ENCODE assay signal across 9 mouse cellular contexts in the genomic region with DNA sequence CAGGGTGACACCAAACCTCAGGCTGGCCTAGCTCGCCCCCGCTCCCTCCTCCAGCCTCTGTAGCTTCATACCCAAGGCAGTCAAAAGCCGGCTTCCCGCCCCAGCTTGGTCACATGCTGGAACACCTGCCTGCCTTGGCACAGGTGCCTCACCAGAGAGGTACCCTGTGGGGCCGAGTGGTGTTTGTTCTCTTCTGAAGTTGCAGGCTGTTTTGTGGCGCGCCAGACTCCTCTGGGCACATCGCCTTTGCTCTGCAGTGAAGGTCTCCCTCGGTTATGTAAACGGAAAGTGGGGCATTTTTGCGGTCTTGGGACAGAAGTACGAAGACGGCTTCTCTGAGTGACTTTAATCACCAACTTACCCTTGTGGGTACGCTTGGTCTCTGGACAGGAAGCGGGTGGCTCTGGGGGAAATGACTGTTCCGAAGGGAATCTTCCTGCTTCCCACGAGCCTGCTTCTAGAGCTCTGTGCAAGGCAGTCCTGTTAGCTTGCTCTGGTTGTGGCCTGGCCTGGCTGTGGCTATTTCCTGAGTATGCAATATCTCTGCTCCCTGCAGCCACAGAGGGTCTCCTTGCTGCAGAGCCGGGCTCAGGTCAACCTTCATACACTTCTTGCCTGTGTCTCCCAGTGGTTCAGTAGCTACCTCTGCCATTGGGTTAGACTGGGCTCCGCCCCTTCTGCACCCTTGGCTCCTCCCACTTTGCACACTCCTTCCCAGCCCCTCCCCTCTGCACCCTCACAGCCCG. TPM values are rescaled to one million over a fixed set of nuclear protein-coding genes. Genes with fewer than 3 reads are reported as not detected.
DNase-seq lines count a peak whose midpoint lies in the region; ATAC-seq lines count a peak whose summit lies in the region.
"Had no signal": no experiment of that assay in that cellular context is flagged by ENCODE, and none has a peak within 500 bp of the region (broad histone marks: within the 10 kb centered on the region; RNA-seq: fewer than 3 reads in every experiment).

No protein-coding gene starts in this region.

- H3K9me3 ChIP-seq in heart, embryonic 13.5 days, result no peaks in the 10 kb centered on the region
- H3K9me3 ChIP-seq in liver, embryonic 12.5 days (replicated peaks), result no peaks in the 10 kb centered on the region

- intact Hi-C loops in heart, postnatal 36 days (cut with DNase I), result no loop called here

- H3K27me3 ChIP-seq in heart, embryonic 13.5 days (replicated peaks), result no peaks in the 10 kb centered on the region
- H3K27me3 ChIP-seq in liver, embryonic 12.5 days (replicated peaks), result 0 out of 2 replicates have a peak, but pooled peaks cover 8% of the 10 kb centered on the region

- 0 out of 2 replicates have a peak overlapping the region, but pooled peaks have one; percentile 18 for H3K4me2 ChIP-seq in heart, embryonic 13.5 days
- H3K4me2 ChIP-seq in liver, embryonic 12.5 days, result peak overlapping the region; percentile 51

- 62% methylated on average over 20 of the region's 20 CpGs for WGBS in heart, embryonic 13.5 days
- 12% methylated on average over 20 of the region's 20 CpGs for WGBS in liver, embryonic 12.5 days (ENCODE audit: insufficient replicate concordance)

- H3K9ac ChIP-seq in heart, embryonic 13.5 days, result no peak overlapping the region
- no peak overlapping the region for H3K9ac ChIP-seq in liver, embryonic 12.5 days

- H3K36me3 ChIP-seq in heart, embryonic 13.5 days, result no peaks in the 10 kb centered on the region
- H3K36me3 ChIP-seq in liver, embryonic 12.5 days, result no peaks in the 10 kb centered on the region

- DNase-seq in heart, postnatal 36 days, result no peak
- DNase-seq in ZHBTc4 (ENCODE audit: low read depth, low spot score), result peak; percentile 71
- peak; percentile 40 to 57 for DNase-seq in thymus, adult 18-20 months
- no peak for DNase-seq in spleen, adult 18-20 months
- no peak for DNase-seq in urinary bladder, postnatal 4 days (ENCODE audit: low spot score in 2 of 2)

- H3K4me1 ChIP-seq in heart, embryonic 13.5 days, result no peaks in the 10 kb centered on the region
- H3K4me1 ChIP-seq in liver, embryonic 12.5 days, result 0 out of 2 replicates have a peak, but pooled peaks cover 4% of the 10 kb centered on the region

- ATAC-seq in heart, embryonic 13.5 days (ENCODE audit: extremely low read depth, insufficient number of reproducible peaks, low FRiP score, low TSS enrichment), result no peak
- ATAC-seq in liver, embryonic 12.5 days, result no peak
- no peak; the same call in 1 of the 2 replicates for ATAC-seq in erythroid progenitor cell, adult 5-6 weeks (replicated peaks; ENCODE audit: low FRiP score, poor library complexity, severe bottlenecking)

- H3K27ac ChIP-seq in heart, embryonic 13.5 days (replicated peaks), result no peak overlapping the region
- no peak overlapping the region for H3K27ac ChIP-seq in liver, embryonic 12.5 days

- no peak overlapping the region for H3K4me3 ChIP-seq in heart, embryonic 13.5 days
- no peak overlapping the region for H3K4me3 ChIP-seq in liver, embryonic 12.5 days

RNA-seq across cellular contexts. Expression of gene Adamts2, which starts 36.2 kb away (rescaled TPM):
- 6.7 and 7.0 TPM in 2 replicates for polyA plus RNA-seq in heart, embryonic 13.5 days (2015; fragmentation: Nextera tagmentation; extraction: Ambion mirVana)
- total RNA-seq in heart, postnatal 36 days (2021), result 10 to 100 TPM; 16.3 to 18.7 TPM
- 4.2 and 4.4 TPM in 2 replicates for polyA plus RNA-seq in liver, embryonic 12.5 days (2016; fragmentation: Nextera tagmentation; extraction: Ambion mirVana)
- 0.36 and 0.42 TPM in 2 replicates for total RNA-seq in erythroid progenitor cell, adult 5-6 weeks (2015; ENCODE audit: low replicate concordance)
- total RNA-seq in erythroid progenitor cell, adult 5-6 weeks (2017; ENCODE audit: low replicate concordance), result 0.39 TPM in 1 of 2 replicates, not detected in the other
- total RNA-seq: MEL had no signal

Comparison
In these comparisons a context has a peak if more than half of its experiments do, and no peak if none do; other contexts are left out.
1. DNase-seq: peak in ZHBTc4 (single experiment) and thymus, adult 18-20 months (2 of 2); none in heart, postnatal 36 days (0 of 2), spleen, adult 18-20 months (0 of 2) and urinary bladder, postnatal 4 days (0 of 2).
2. RNA of gene Adamts2, which starts 36.2 kb away (total RNA-seq): 16.3 to 18.7 TPM in heart, postnatal 36 days; 0.36 to 0.42 TPM in erythroid progenitor cell, adult 5-6 weeks; every median in the first group is over 10 times any median in the second.